Mouse (Mus musculus): ENCODE data around the gene Zfp786.

Gene Zfp786

GRCm38 (mm10) chr6:47784707-47785412, 45.8 kb downstream of the Zfp786 start:
- in situ Hi-C loops (cut with MboI, MseI): no loop called here

GRCm38 (mm10) chr6:47781091-47781968, 49.3 kb downstream of the Zfp786 start:
- in situ Hi-C loops (cut with MboI, MseI): no loop called here

- in situ Hi-C loops (cut with MboI, MseI): no loop called here
These were observed 50.1 kb downstream of the Zfp786 start for GRCm38 (mm10) chr6:47780576-47781013.

GRCm38 (mm10) chr6:47771760-47772159, 58.9 kb downstream of the Zfp786 start:
- in situ Hi-C loops (cut with MboI, MseI): loop anchor here (5.0 to 25.0 kb wide), 4 partner anchors 94 to 1441 kb away; partner anchors contain the start of genes Gimap6 (in 1 of the 2), Gimap7 (in 1 of the 2), Gm28053 (in 1 of the 2) and Igf2bp3 (in 1 of the 2)

GRCm38 (mm10) chr6:47771113-47771512, 59.6 kb downstream of the Zfp786 start:
- in situ Hi-C loops (cut with MboI, MseI): loop anchor here (5.0 to 25.0 kb wide), 4 partner anchors 94 to 1441 kb away; partner anchors contain the start of genes Gimap6 (in 1 of the 2), Gimap7 (in 1 of the 2), Gm28053 (in 1 of the 2) and Igf2bp3 (in 1 of the 2)

- in situ Hi-C loops (cut with MboI, MseI): loop anchor here (5.0 to 25.0 kb wide), 5 partner anchors 93 to 1442 kb away; partner anchors contain the start of genes Gimap6 (in 1 of the 2), Gimap7 (in 1 of the 2), Gm28053 (in 1 of the 2) and Igf2bp3 (in 1 of the 2)
These were observed 60.8 kb downstream of the Zfp786 start for GRCm38 (mm10) chr6:47769861-47770260.
